In the genomic region with DNA sequence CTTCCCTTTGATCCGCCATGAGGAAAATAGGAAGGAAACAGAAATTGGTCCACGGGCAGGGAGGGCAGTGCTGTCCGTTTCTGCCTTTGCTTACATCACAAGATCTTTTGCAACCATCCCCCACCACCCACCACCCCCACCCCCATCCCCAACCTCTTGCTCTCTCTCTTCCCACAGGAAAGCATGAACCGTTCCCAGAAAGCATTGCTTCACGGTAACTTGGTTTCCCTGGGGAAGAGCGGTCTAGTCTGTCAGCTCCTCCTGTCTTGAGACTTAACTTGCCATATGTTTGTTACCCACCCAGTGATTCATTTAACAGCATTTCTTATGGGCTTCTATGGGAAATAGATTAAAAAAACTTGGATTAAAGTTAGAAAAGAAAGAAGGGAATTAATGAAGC, we compare ENCODE assay signal across 27 mouse cellular contexts.
DNase-seq lines count a peak whose midpoint lies in the region; ATAC-seq and TF ChIP-seq lines count a peak whose summit lies in the region.
"Had no signal": no experiment of that assay in that cellular context is flagged by ENCODE, and none has a peak within 500 bp of the region (broad histone marks: within the 10 kb centered on the region; RNA-seq: fewer than 3 reads in every experiment).

No protein-coding gene starts in this region.

- no peaks in the 10 kb centered on the region for H3K36me3 ChIP-seq in kidney, embryonic 14.5 days (ENCODE audit: control insufficient read depth, insufficient read depth, low read length)
- peaks cover 4% of the 10 kb centered on the region; the same call in 1 of the 2 replicates for H3K36me3 ChIP-seq in kidney, embryonic 16.5 days (ENCODE audit: insufficient read depth, low read length)
- H3K36me3 ChIP-seq in midbrain, embryonic 10.5 days = peaks cover 1% of the 10 kb centered on the region; the same call in 1 of the 2 replicates
- H3K36me3 ChIP-seq in midbrain, postnatal 0 days (ENCODE audit: insufficient read depth, low read length) = no peaks in the 10 kb centered on the region
- H3K36me3 ChIP-seq in CH12.LX (replicated peaks in 1 of 2; ENCODE audit: control insufficient read depth in 1 of 2, insufficient read depth in 1 of 2, low read length in 1 of 2) = no peaks in the 10 kb centered on the region
- H3K36me3 ChIP-seq: embryonic facial prominence, embryonic 13.5 days; embryonic facial prominence, embryonic 15.5 days; forebrain, embryonic 10.5 days; forebrain, embryonic 12.5 days; G1E had no signal

- no peak for TF ChIP-seq EP300 in CH12.LX (IDR thresholded peaks at IDR 0.05; ENCODE audit: low read length)

- TF ChIP-seq CTCF in midbrain, postnatal 0 days (IDR thresholded peaks at IDR 0.05) = no peak
- no peak for TF ChIP-seq CTCF in CH12.LX (conservative IDR thresholded peaks at IDR 0.05 in 1 of 2, IDR thresholded peaks at IDR 0.05 in 1 of 2; ENCODE audit: low read depth in 2 of 2, low read length in 2 of 2)

- no peak for DNase-seq in kidney, postnatal 4 days
- no peak for DNase-seq in kidney, postnatal 25 days
- DNase-seq in midbrain, embryonic 10.5 days (ENCODE audit: low spot score) = no peak
- no peak for DNase-seq in midbrain, postnatal 0 days (ENCODE audit: low spot score)
- no peak for DNase-seq in CH12.LX (ENCODE audit: extremely low read depth)
- DNase-seq in adrenal gland, adult 2 months = no peak
- DNase-seq: adrenal gland, postnatal 10 days; adrenal gland, postnatal 25 days; cerebellum, adult 11 months; cerebellum, adult 18-20 months; cerebellum, adult 8-10 months; cerebellum, adult 9-11 months; cerebellum, postnatal 14 days; cerebellum, postnatal 36 days; embryo, embryonic 11 days had no signal

- in situ Hi-C loops in CH12.LX (cut with MboI; ENCODE audit: low pct_ligation_motif_present, low pct_unique_long_range_greater_than_20kb, low sequenced_read_pairs) = no loop called here

- no peak for TF ChIP-seq POLR2A in CH12.LX (IDR thresholded peaks at IDR 0.05; ENCODE audit: low read depth, low read length)

- no peaks in the 10 kb centered on the region for H3K79me2 ChIP-seq in CH12.LX (replicated peaks; ENCODE audit: control insufficient read depth, extremely low read depth, insufficient read depth, poor library complexity, severe bottlenecking)

- 38% methylated on average over 6 of the region's 6 CpGs for WGBS in kidney, embryonic 14.5 days
- 36% methylated on average over 6 of the region's 6 CpGs for WGBS in kidney, embryonic 16.5 days
- WGBS in midbrain, embryonic 10.5 days = 50% methylated on average over 6 of the region's 6 CpGs
- 39% methylated on average over 6 of the region's 6 CpGs for WGBS in midbrain, postnatal 0 days

- no peak overlapping the region for H3K4me3 ChIP-seq in kidney, embryonic 14.5 days (ENCODE audit: low read length)
- no peak overlapping the region for H3K4me3 ChIP-seq in kidney, embryonic 16.5 days (ENCODE audit: low read length)
- no peak overlapping the region for H3K4me3 ChIP-seq in midbrain, embryonic 10.5 days
- H3K4me3 ChIP-seq in midbrain, postnatal 0 days (ENCODE audit: low read depth, low read length) = no peak overlapping the region
- no peak overlapping the region for H3K4me3 ChIP-seq in CH12.LX (replicated peaks in 1 of 3; ENCODE audit: low read depth in 2 of 3, low read length in 2 of 3, poor library complexity in 1 of 3)
- H3K4me3 ChIP-seq: embryonic facial prominence, embryonic 13.5 days; embryonic facial prominence, embryonic 15.5 days; erythroblast, embryonic 14.5 days; forebrain, embryonic 10.5 days; forebrain, embryonic 12.5 days had no signal

- no peaks in the 10 kb centered on the region for H3K9me3 ChIP-seq in kidney, embryonic 14.5 days (ENCODE audit: control insufficient read depth, low read length)
- H3K9me3 ChIP-seq in kidney, embryonic 16.5 days (ENCODE audit: low read length) = no peaks in the 10 kb centered on the region
- no peaks in the 10 kb centered on the region for H3K9me3 ChIP-seq in midbrain, embryonic 10.5 days (replicated peaks)
- H3K9me3 ChIP-seq in midbrain, postnatal 0 days (ENCODE audit: low read length) = no peaks in the 10 kb centered on the region
- H3K9me3 ChIP-seq in CH12.LX (replicated peaks; ENCODE audit: low read length) = no peaks in the 10 kb centered on the region
- H3K9me3 ChIP-seq: embryonic facial prominence, embryonic 13.5 days; embryonic facial prominence, embryonic 15.5 days; forebrain, embryonic 10.5 days; forebrain, embryonic 12.5 days had no signal

- peaks cover 5% of the 10 kb centered on the region for H3K4me1 ChIP-seq in kidney, embryonic 14.5 days (ENCODE audit: control insufficient read depth, insufficient read depth, low read length)
- H3K4me1 ChIP-seq in kidney, embryonic 16.5 days (ENCODE audit: insufficient read depth, low read length) = peaks cover 22% of the 10 kb centered on the region
- H3K4me1 ChIP-seq in midbrain, embryonic 10.5 days = peaks cover 35% of the 10 kb centered on the region
- no peaks in the 10 kb centered on the region for H3K4me1 ChIP-seq in midbrain, postnatal 0 days (ENCODE audit: insufficient read depth, low read length)
- H3K4me1 ChIP-seq in CH12.LX (ENCODE audit: control insufficient read depth in 1 of 2, insufficient read depth in 2 of 2) = no peaks in the 10 kb centered on the region
- H3K4me1 ChIP-seq: embryonic facial prominence, embryonic 13.5 days; embryonic facial prominence, embryonic 15.5 days had no signal

- ATAC-seq in kidney, embryonic 14.5 days (ENCODE audit: low FRiP score, low TSS enrichment) = peak; percentile 60
- ATAC-seq in kidney, embryonic 16.5 days (ENCODE audit: low FRiP score, low TSS enrichment) = peak; percentile 64; the same call in 1 of the 2 replicates
- ATAC-seq in midbrain, postnatal 0 days (ENCODE audit: low FRiP score) = no peak
- ATAC-seq: activated CD4-positive, CD25-positive, alpha-beta regulatory T cell, adult 4 months; forebrain, embryonic 14.5 days; forebrain, embryonic 16.5 days; Patski had no signal

- dilution Hi-C loops in CH12.LX (cut with MboI; ENCODE audit: extremely low pct_ligation_motif_present, extremely low pct_unique_long_range_greater_than_20kb, low sequenced_read_pairs) = no loop called here

- H3K9ac ChIP-seq in kidney, embryonic 14.5 days (ENCODE audit: low read depth, low read length) = no peak overlapping the region
- H3K9ac ChIP-seq in kidney, embryonic 16.5 days (replicated peaks; ENCODE audit: low read length) = no peak overlapping the region
- no peak overlapping the region for H3K9ac ChIP-seq in midbrain, postnatal 0 days (replicated peaks; ENCODE audit: low read length, poor library complexity, severe bottlenecking)
- H3K9ac ChIP-seq in CH12.LX (ENCODE audit: insufficient read depth, low read depth) = no peak overlapping the region
- H3K9ac ChIP-seq: embryonic facial prominence, embryonic 13.5 days; embryonic facial prominence, embryonic 15.5 days; forebrain, embryonic 12.5 days had no signal

- no peak overlapping the region; the same call in 1 of the 2 replicates for H3K27ac ChIP-seq in kidney, embryonic 14.5 days (ENCODE audit: low read depth, low read length)
- H3K27ac ChIP-seq in kidney, embryonic 16.5 days (ENCODE audit: low read length) = peak overlapping the region; percentile 44; the same call in 1 of the 2 replicates
- peak overlapping the region; percentile 23; the same call in 1 of the 2 replicates for H3K27ac ChIP-seq in midbrain, embryonic 10.5 days (replicated peaks)
- H3K27ac ChIP-seq in midbrain, postnatal 0 days (ENCODE audit: low read depth, low read length) = no peak overlapping the region
- H3K27ac ChIP-seq in CH12.LX (ENCODE audit: insufficient read depth, low read depth) = no peak overlapping the region
- H3K27ac ChIP-seq: embryonic facial prominence, embryonic 13.5 days; embryonic facial prominence, embryonic 15.5 days; forebrain, embryonic 10.5 days; forebrain, embryonic 12.5 days had no signal

- TF ChIP-seq RAD21 in CH12.LX (IDR thresholded peaks at IDR 0.05; ENCODE audit: low read depth, low read length) = no peak

- H3K4me2 ChIP-seq in kidney, embryonic 14.5 days (replicated peaks; ENCODE audit: low read depth, low read length) = no peak overlapping the region
- no peak overlapping the region for H3K4me2 ChIP-seq in kidney, embryonic 16.5 days (replicated peaks; ENCODE audit: low read depth, low read length)
- no peak overlapping the region for H3K4me2 ChIP-seq in midbrain, postnatal 0 days (ENCODE audit: low read depth, low read length, poor library complexity, severe bottlenecking)
- peak overlapping the region; percentile 67; the same call in 1 of the 2 replicates for H3K4me2 ChIP-seq in CH12.LX (ENCODE audit: insufficient read depth, low read depth, poor library complexity, severe bottlenecking)
- H3K4me2 ChIP-seq: embryonic facial prominence, embryonic 13.5 days; embryonic facial prominence, embryonic 15.5 days; forebrain, embryonic 12.5 days had no signal

- H3K27me3 ChIP-seq in kidney, embryonic 14.5 days (ENCODE audit: control insufficient read depth, insufficient read depth, low read length) = no peaks in the 10 kb centered on the region
- no peaks in the 10 kb centered on the region for H3K27me3 ChIP-seq in kidney, embryonic 16.5 days (ENCODE audit: insufficient read depth, low read length)
- no peaks in the 10 kb centered on the region for H3K27me3 ChIP-seq in midbrain, embryonic 10.5 days (ENCODE audit: low read depth, poor library complexity, severe bottlenecking)
- H3K27me3 ChIP-seq in midbrain, postnatal 0 days (ENCODE audit: insufficient read depth, low read length) = no peaks in the 10 kb centered on the region
- H3K27me3 ChIP-seq in CH12.LX (replicated peaks) = no peaks in the 10 kb centered on the region
- H3K27me3 ChIP-seq: embryonic facial prominence, embryonic 13.5 days; embryonic facial prominence, embryonic 15.5 days; forebrain, embryonic 12.5 days had no signal

TF ChIP-seq in CH12.LX, 34 proteins besides CTCF, POLR2A, EP300 and RAD21 (continues in another document):
- TF ChIP-seq MYC (IDR thresholded peaks at IDR 0.05; ENCODE audit: low read depth, low read length) (no peak), ZMIZ1 (IDR thresholded peaks at IDR 0.05; ENCODE audit: low read depth, low read length) (no peak), CHD2 (IDR thresholded peaks at IDR 0.05; ENCODE audit: low read length) (no peak), MXI1 (IDR thresholded peaks at IDR 0.05; ENCODE audit: low read depth, low read length) (no peak), PAX5 (IDR thresholded peaks at IDR 0.05; ENCODE audit: low read length) (no peak), POLR2AphosphoS2 (IDR thresholded peaks at IDR 0.05; ENCODE audit: low read depth, low read length) (no peak), ZNF384 (IDR thresholded peaks at IDR 0.05; ENCODE audit: low read depth, low read length) (no peak), USF1 (IDR thresholded peaks at IDR 0.05; ENCODE audit: low read depth, low read length) (no peak), SIN3A (IDR thresholded peaks at IDR 0.05; ENCODE audit: low read length) (no peak), RCOR1 (conservative IDR thresholded peaks at IDR 0.05; ENCODE audit: low read depth, low read length) (no peak), IRF4 (IDR thresholded peaks at IDR 0.05; ENCODE audit: low read depth, low read length) (no peak), GABPA (IDR thresholded peaks at IDR 0.05; ENCODE audit: insufficient replicate concordance, low read depth, low read length) (no peak), MEF2A (IDR thresholded peaks at IDR 0.05; ENCODE audit: borderline replicate concordance, low read depth, low read length) (no peak), BHLHE40 (IDR thresholded peaks at IDR 0.05; ENCODE audit: low read depth, low read length) (no peak)

Comparison
In these comparisons a context has a peak if more than half of its experiments do, and no peak if none do; other contexts are left out.
1. H3K27ac ChIP-seq: peak in kidney, embryonic 16.5 days (single experiment) and midbrain, embryonic 10.5 days (single experiment); none in kidney, embryonic 14.5 days (single experiment), midbrain, postnatal 0 days (single experiment) and CH12.LX (single experiment).